Mouse (Mus musculus): ENCODE data around the gene Gm20388. TPM values are rescaled to one million over a fixed set of nuclear protein-coding genes. Genes with fewer than 3 reads are reported as not detected.
A peak's percentile ranks its signal among the peaks of the same experiment; 100 is the strongest.

Gm20388 gene
- polyA plus RNA-seq, 1 experiment from 2014 or later = not detected

DNA sequence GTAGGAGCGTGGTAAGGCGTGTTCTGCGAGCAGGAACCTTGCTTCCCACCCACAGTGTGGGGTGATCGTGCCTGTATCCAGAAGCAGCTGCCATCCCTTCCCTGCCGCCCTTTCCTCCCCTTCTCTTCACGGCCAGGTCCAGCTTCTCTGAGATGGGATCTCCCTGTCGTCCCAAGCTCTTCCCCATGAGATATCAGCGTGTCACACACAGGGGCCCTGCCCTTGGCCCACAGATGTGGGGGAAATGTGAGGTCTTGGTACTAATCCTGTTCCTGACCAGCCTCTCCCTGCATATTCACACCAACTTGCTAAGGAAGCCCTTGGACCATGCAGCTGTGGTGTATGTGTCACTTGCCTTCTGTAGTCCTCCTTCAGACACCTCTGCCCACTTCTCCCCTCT, 2377.1 kb downstream of the Gm20388 start:
- Histone ChIP-seq H3K9me3 (no peaks in the 10 kb centered on the region), H3K36me3 (no peaks in the 10 kb centered on the region), H3K4me3 (no peak overlapping the region), H3K27me3 (peaks cover 29% of the 10 kb centered on the region), H3K4me1 (peaks cover 37% of the 10 kb centered on the region), H3K9ac (no peak overlapping the region), H3K27ac (no peak overlapping the region), H3K4me2 (replicated peaks) (no peak overlapping the region)
- 85% methylated on average over 8 of the region's 8 CpGs for WGBS
- no peak for ATAC-seq (ENCODE audit: insufficient number of reproducible peaks, insufficient read depth, low FRiP score, low TSS enrichment)

DNA sequence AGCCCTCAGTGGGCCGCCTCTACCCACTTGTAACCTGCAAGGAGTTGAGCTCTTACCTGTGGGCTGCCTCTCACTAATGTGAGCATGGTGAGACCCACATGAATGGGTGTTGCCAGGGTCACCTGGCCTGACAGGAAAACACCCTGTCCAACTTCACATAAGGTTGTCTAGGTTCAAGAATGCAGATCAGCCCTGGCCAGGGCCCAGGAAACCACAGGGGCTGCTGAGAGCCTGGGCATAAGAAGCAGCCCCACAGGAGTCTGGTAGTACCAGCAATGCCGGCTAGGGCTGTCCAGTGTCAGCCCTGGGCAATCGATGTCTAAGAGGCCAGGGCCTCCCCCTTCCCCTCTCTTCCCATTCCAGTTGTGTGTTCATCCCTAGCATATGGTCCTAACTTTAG, 2377.7 kb downstream of the Gm20388 start:
- Histone ChIP-seq H3K4me2 (replicated peaks) (no peak overlapping the region), H3K27ac (no peak overlapping the region), H3K4me1 (peaks cover 31% of the 10 kb centered on the region), H3K27me3 (peaks cover 23% of the 10 kb centered on the region), H3K36me3 (no peaks in the 10 kb centered on the region), H3K9ac (no peak overlapping the region), H3K9me3 (no peaks in the 10 kb centered on the region), H3K4me3 (no peak overlapping the region)
- no peak for ATAC-seq (ENCODE audit: insufficient number of reproducible peaks, insufficient read depth, low FRiP score, low TSS enrichment)
- WGBS = 72% methylated on average over 3 of the region's 3 CpGs

DNA sequence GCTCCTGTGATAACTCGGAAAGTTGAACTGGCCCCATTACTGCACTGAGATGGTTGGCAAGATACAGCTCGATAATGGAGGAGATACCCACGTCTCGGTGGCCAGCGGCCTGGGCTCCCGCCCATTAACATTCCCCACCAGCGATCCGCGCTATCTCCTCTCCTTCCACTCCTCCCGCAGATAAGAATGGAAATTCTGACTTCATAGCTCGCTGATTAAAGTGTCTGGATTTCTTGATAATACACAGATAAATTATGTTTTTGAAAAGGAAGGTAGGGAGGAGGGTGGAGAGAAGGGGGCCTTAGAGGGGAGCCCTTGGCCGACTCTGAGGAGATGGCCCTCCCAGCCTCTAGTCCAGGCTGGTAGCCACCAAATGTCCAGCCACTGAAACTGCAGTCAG, 2380.4 kb downstream of the Gm20388 start:
- Histone ChIP-seq H3K4me2 (replicated peaks) (no peak overlapping the region), H3K36me3 (no peaks in the 10 kb centered on the region), H3K9me3 (no peaks in the 10 kb centered on the region), H3K27me3 (no peaks in the 10 kb centered on the region), H3K4me3 (no peak overlapping the region), H3K27ac (no peak overlapping the region), H3K9ac (0 out of 2 replicates have a peak overlapping the region, but pooled peaks have one; percentile 32), H3K4me1 (peaks cover 19% of the 10 kb centered on the region)
- ATAC-seq (ENCODE audit: insufficient number of reproducible peaks, insufficient read depth, low FRiP score, low TSS enrichment) = no peak
- WGBS = 75% methylated on average over 12 of the region's 12 CpGs

DNA sequence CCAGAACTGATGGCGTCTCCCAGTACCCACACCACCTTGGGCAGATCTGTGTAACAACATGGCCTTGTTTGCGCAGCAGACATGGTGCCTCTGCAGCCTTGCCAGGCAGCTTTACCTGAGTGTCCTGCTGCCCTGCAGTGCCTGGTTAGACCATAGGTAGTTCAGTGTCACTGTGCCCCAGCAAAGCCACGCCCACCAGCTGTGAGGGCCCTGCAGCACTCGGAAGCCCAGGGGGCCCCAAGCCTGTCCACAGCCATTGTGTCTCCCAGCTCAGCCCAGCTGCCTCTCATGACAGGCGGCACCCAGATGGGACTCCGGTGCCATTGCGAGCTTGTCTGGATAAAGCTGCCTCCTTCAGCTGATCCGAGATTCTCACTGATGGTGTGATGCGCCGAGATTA, 2380.9 kb downstream of the Gm20388 start:
- H3K27ac ChIP-seq = 0 out of 2 replicates have a peak overlapping the region, but pooled peaks have one; percentile 24
- H3K4me3 ChIP-seq = no peak overlapping the region
- H3K9me3 ChIP-seq = no peaks in the 10 kb centered on the region
- H3K4me2 ChIP-seq (replicated peaks) = no peak overlapping the region
- peak overlapping the region; percentile 32 for H3K9ac ChIP-seq
- H3K36me3 ChIP-seq = no peaks in the 10 kb centered on the region
- H3K4me1 ChIP-seq = peaks cover 24% of the 10 kb centered on the region
- H3K27me3 ChIP-seq = no peaks in the 10 kb centered on the region
- no peak for ATAC-seq (ENCODE audit: insufficient number of reproducible peaks, insufficient read depth, low FRiP score, low TSS enrichment)
- 32% methylated on average over 10 of the region's 10 CpGs for WGBS

DNA sequence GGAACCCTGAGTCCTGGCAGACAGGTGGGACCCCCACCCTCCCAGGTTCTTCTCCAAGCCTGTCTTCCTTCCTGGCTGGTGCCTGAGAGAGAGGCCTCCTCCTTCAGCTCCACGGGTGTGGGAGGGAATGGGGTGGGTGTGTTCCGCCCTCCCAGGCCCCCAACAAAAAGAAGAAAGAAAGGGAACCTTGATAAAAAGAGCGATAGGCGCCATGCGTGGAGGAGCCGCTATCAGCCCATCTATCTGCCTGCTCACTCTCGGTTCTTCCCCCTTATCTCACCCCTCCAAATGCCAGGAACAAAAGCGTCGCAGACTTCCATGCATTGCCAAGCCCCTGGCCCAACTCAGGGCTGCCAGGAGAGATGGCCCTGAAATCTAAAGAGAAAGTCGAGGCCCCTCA, 2382.8 kb downstream of the Gm20388 start:
- peaks cover 36% of the 10 kb centered on the region for H3K4me1 ChIP-seq
- H3K9ac ChIP-seq = no peak overlapping the region
- H3K27me3 ChIP-seq = no peaks in the 10 kb centered on the region
- no peak overlapping the region for H3K4me3 ChIP-seq
- 70% methylated on average over 10 of the region's 10 CpGs for WGBS
- no peak overlapping the region for H3K27ac ChIP-seq
- no peaks in the 10 kb centered on the region for H3K36me3 ChIP-seq
- no peaks in the 10 kb centered on the region for H3K9me3 ChIP-seq
- ATAC-seq (ENCODE audit: insufficient number of reproducible peaks, insufficient read depth, low FRiP score, low TSS enrichment) = no peak
- no peak overlapping the region for H3K4me2 ChIP-seq (replicated peaks)

DNA sequence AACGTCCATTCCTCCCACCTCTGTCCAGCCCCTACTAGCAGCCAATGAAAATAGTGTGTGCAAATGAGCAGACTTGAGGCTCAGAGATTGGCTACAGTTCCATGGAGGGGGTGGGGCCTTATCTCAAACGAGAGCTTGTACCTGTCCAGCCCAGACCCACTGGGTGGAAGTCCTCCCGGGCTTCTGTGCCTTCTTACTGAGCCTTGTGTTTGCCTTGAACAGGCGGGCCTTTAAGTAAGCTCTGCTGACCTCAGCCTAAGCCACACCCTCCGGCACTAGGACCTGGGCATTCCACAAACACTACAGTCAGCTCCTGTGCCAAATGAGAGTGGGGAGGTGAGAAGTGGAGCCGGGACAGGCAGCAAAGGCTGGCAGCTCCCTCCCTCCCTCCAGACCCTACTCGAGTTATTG, 2383.6 kb downstream of the Gm20388 start:
- Histone ChIP-seq H3K9me3 (no peaks in the 10 kb centered on the region), H3K27ac (peak overlapping the region; percentile 30; the same call in 1 of the 2 replicates), H3K4me1 (peaks cover 36% of the 10 kb centered on the region), H3K4me2 (replicated peaks) (no peak overlapping the region), H3K27me3 (no peaks in the 10 kb centered on the region), H3K9ac (no peak overlapping the region), H3K4me3 (no peak overlapping the region), H3K36me3 (no peaks in the 10 kb centered on the region)
- ATAC-seq (ENCODE audit: insufficient number of reproducible peaks, insufficient read depth, low FRiP score, low TSS enrichment) = peak; percentile 67; the same call in 1 of the 2 replicates
- 2% methylated on average over 7 of the region's 7 CpGs for WGBS

DNA sequence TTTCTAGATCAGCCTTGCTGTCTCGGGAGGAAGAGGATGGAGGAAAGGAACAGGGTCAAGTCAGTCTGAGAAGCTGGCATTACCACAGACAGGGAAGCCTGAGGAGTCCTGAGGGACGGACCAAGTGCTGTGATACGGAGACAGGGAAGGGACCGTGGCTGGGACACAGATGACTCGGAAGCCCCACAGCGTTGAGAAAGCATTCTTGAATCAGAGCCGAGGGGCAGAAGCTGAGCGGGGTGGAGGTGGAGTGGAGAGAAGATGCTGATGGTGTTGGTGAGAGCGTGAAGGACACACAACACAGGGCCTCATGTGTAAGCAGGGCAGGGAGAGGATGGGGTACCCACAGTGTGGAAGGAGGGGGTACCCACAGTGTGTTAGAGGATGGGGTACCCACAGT, 2384.7 kb downstream of the Gm20388 start:
- no peak overlapping the region for H3K9ac ChIP-seq

DNA sequence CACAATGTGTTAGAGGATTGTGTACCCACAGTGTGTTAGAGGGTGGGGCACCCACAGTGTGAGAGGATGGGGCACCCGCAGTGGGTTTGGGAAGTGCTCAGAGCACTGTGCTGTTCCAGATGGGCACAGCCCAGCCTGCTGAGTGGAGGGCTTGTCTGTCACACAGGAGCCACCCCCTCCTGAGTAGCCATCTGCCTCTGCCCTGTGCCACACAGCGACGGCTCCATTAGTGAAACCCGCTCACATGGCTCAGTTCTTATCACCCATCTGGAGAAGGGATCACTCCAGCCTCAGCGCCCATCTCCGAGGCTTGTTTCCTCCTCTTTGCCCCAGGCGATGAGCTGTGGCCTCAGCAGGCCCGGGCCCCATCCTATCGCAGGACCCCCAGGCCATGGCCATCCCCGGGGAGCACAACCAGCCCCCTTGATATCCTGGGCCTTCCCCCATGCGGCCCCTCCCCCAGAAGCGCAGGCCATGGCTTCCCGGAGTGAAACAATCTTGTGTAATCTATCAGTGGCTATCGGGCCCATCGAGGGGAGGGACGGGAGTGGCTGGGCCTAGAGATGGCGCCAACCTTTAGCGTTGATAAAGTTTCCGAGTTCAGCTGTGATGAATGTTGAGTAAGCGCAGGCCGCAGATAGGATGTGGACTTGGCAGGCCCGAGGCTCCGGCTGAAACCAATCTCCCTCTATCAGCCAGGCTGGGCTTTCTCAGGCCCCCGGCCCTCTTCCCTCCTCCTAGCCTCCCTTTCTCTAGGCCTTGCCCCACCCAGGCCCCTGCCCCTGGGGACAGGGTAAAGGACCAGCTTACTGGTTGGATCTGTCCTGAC, 2385.7 kb downstream of the Gm20388 start:
- Histone ChIP-seq H3K4me3 (no peak overlapping the region), H3K27ac (0 out of 2 replicates have a peak overlapping the region, but pooled peaks have one; percentile 4), H3K36me3 (no peaks in the 10 kb centered on the region), H3K9ac (no peak overlapping the region), H3K4me2 (replicated peaks) (no peak overlapping the region; the same call in 1 of the 2 replicates), H3K4me1 (peaks cover 36% of the 10 kb centered on the region), H3K27me3 (no peaks in the 10 kb centered on the region), H3K9me3 (no peaks in the 10 kb centered on the region)
- ATAC-seq (ENCODE audit: insufficient number of reproducible peaks, insufficient read depth, low FRiP score, low TSS enrichment) = no peak
- WGBS = 33% methylated on average over 24 of the region's 24 CpGs

More for the DNA sequence above, 2384.7 kb downstream of the Gm20388 start:
- WGBS = 62% methylated on average over 9 of the region's 9 CpGs
- Histone ChIP-seq H3K36me3 (no peaks in the 10 kb centered on the region), H3K9me3 (no peaks in the 10 kb centered on the region), H3K4me1 (peaks cover 36% of the 10 kb centered on the region), H3K27me3 (no peaks in the 10 kb centered on the region), H3K27ac (no peak overlapping the region), H3K4me2 (replicated peaks) (no peak overlapping the region), H3K4me3 (no peak overlapping the region)
- ATAC-seq (ENCODE audit: insufficient number of reproducible peaks, insufficient read depth, low FRiP score, low TSS enrichment) = no peak

DNA sequence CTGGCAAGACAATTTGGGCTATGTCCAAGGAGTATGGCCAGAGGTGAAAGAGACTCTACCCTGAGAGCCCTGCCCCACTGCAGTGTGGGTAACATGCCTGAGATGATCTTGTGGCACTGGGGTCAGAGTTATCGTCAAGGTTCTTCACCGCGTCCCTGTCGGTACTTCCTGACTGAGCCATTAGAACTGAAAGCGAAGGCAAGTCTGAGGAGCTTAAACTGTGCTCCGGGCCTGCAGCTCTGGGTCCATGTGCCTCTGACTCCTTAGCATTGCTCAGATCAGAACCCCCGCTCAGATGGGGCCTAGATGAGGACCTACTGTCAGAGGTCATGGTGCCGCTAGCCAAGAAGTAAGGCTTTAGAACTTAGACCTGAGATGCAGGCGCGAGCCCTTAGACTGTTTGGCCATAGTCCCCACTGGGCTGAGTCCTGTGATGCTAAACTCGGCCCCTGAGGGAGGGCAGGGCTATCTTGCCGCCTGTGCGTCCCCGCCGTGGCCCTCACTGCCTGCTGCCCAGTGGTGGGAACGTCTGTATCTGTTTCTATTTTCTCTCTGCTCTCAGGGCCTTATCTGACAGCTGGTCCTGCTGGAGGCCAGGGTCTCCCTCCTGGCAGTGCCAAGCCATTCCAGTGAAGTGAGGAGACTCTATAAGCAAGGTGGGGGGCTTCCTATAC, 2389.1 kb downstream of the Gm20388 start:
- no peak overlapping the region for H3K27ac ChIP-seq
- ATAC-seq (ENCODE audit: insufficient number of reproducible peaks, insufficient read depth, low FRiP score, low TSS enrichment) = no peak
- WGBS = 67% methylated on average over 16 of the region's 16 CpGs

DNA sequence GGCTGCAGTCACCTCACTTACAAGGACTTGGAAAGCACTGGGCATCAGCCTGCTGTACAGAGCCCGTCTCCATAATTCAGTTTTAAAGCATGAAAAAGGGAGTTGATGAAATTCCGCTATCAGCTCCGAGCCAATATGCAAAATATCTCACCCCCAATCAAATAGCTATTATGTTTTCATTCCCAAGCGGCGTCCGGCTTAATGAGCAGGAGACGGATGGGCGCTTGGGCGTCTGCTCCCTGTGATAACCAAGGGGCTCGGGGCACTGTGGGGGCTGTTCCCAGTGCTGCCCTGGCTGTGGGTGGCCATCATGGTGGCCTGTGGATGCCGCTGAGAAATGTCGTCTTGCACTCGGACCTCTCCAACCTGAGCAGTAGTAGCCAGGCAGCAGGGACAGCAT, 2390.4 kb downstream of the Gm20388 start:
- 88% methylated on average over 13 of the region's 13 CpGs for WGBS
- H3K9ac ChIP-seq = no peak overlapping the region
- H3K4me1 ChIP-seq = peaks cover 23% of the 10 kb centered on the region

More for the DNA sequence above, 2389.1 kb downstream of the Gm20388 start:
- no peak overlapping the region for H3K4me2 ChIP-seq (replicated peaks)
- no peaks in the 10 kb centered on the region for H3K27me3 ChIP-seq
- no peak overlapping the region for H3K4me3 ChIP-seq
- H3K36me3 ChIP-seq = no peaks in the 10 kb centered on the region
- H3K9me3 ChIP-seq = no peaks in the 10 kb centered on the region
- H3K9ac ChIP-seq = no peak overlapping the region
- peaks cover 26% of the 10 kb centered on the region for H3K4me1 ChIP-seq

DNA sequence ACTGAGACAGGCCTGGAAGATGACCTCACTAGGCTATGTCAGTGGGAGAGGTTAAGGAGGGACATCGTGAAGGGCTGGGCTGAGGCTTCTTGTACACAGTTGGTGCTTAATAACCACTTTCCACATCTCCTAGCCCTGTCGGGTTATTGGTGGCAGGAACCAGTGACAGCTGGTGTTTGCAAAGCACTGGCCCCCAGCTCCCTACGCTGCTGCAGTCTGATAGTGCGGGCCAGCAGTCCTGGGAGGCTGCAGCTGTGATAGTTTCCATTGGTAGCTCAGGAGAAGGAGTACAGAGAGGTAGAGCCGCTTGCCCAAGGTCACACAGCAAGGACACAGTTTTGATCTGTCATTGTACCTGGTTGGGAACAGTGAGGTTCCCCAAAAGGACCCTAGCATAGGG, 2391.2 kb downstream of the Gm20388 start:
- Histone ChIP-seq H3K27me3 (no peaks in the 10 kb centered on the region), H3K4me1 (peaks cover 15% of the 10 kb centered on the region; the same call in 1 of the 2 replicates), H3K9me3 (no peaks in the 10 kb centered on the region), H3K9ac (no peak overlapping the region), H3K36me3 (no peaks in the 10 kb centered on the region), H3K4me2 (replicated peaks) (no peak overlapping the region), H3K27ac (no peak overlapping the region), H3K4me3 (no peak overlapping the region)
- ATAC-seq (ENCODE audit: insufficient number of reproducible peaks, insufficient read depth, low FRiP score, low TSS enrichment) = no peak
- WGBS = 74% methylated on average over 5 of the region's 5 CpGs

More for the DNA sequence above, 2390.4 kb downstream of the Gm20388 start:
- H3K27me3 ChIP-seq = no peaks in the 10 kb centered on the region
- no peaks in the 10 kb centered on the region for H3K9me3 ChIP-seq
- no peak overlapping the region for H3K4me3 ChIP-seq
- no peak overlapping the region for H3K4me2 ChIP-seq (replicated peaks)
- H3K36me3 ChIP-seq = no peaks in the 10 kb centered on the region
- no peak overlapping the region for H3K27ac ChIP-seq
- ATAC-seq (ENCODE audit: insufficient number of reproducible peaks, insufficient read depth, low FRiP score, low TSS enrichment) = no peak

DNA sequence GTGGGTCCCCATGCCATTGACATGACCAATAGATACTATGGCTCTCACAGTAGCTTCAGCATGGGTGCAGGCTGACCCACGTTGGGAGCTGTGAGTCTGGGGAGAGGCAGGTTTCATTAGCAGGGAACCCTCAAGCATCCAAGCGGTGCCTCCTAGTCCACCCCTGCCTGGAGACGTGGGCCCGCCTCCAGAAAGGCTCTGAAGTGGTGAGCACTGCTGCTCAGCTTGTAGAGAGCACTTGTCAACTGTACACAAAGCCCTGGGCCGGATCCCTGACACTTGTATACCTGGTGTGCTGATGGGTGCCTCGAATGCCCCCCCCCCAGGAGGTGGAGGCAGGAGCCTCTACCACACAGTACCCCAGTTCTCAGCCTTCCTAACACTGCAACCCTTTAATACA, 2392.8 kb downstream of the Gm20388 start:
- no peaks in the 10 kb centered on the region for H3K9me3 ChIP-seq
- H3K9ac ChIP-seq = no peak overlapping the region
- no peak overlapping the region for H3K27ac ChIP-seq
- H3K36me3 ChIP-seq = no peaks in the 10 kb centered on the region
- no peak for ATAC-seq (ENCODE audit: insufficient number of reproducible peaks, insufficient read depth, low FRiP score, low TSS enrichment)
- H3K4me3 ChIP-seq = no peak overlapping the region
- 64% methylated on average over 6 of the region's 6 CpGs for WGBS
- H3K4me1 ChIP-seq = 0 out of 2 replicates have a peak, but pooled peaks cover 6% of the 10 kb centered on the region
- no peak overlapping the region for H3K4me2 ChIP-seq (replicated peaks)
- H3K27me3 ChIP-seq = no peaks in the 10 kb centered on the region
